In the genomic region with DNA sequence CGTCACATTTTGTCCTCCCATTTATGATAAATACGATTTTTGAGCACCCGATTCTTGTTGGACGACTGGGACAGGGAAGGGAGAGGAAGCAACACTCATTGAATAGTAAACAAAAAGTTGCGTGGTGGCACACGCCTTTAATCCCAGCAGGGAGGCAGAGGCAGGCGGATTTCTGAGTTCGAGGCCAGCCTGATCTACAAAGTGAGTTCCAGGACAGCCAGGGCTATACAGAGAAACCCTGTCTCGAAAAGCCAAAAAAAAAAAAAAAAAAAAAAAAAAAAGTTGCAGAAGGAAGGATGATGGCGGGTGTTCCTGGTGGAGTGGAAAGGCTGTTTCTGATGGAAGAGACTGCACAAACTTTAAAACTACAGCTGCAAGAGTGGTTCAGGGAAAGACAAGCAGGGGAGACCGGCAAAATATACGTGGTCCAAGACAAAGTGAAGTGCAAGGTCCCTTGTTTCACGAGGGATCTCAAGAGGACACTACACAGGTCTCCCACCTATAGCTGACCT, we compare ENCODE assay signal across 7 mouse cellular contexts. TPM values are rescaled to one million over a fixed set of nuclear protein-coding genes. Genes with fewer than 3 reads are reported as not detected.
DNase-seq lines count a peak whose midpoint lies in the region; ATAC-seq and TF ChIP-seq lines count a peak whose summit lies in the region.

No protein-coding gene starts in this region.

- peak overlapping the region; percentile 54 for H3K4me2 ChIP-seq in lung, embryonic 15.5 days
- H3K4me2 ChIP-seq in limb, embryonic 14.5 days (replicated peaks; ENCODE audit: low read depth, low read length, severe bottlenecking), result peak overlapping the region; percentile 46
- H3K4me2 ChIP-seq in stomach, embryonic 14.5 days (replicated peaks; ENCODE audit: low read depth, low read length), result peak overlapping the region; percentile 44

- no peak overlapping the region for H3K27ac ChIP-seq in lung, embryonic 15.5 days
- peak overlapping the region; percentile 92 for H3K27ac ChIP-seq in forebrain, embryonic 10.5 days
- H3K27ac ChIP-seq in limb, embryonic 14.5 days (replicated peaks; ENCODE audit: low read depth, low read length), result no peak overlapping the region
- H3K27ac ChIP-seq in stomach, embryonic 14.5 days (ENCODE audit: low read length), result no peak overlapping the region

- no peaks in the 10 kb centered on the region for H3K9me3 ChIP-seq in lung, embryonic 15.5 days
- no peaks in the 10 kb centered on the region for H3K9me3 ChIP-seq in forebrain, embryonic 10.5 days
- no peaks in the 10 kb centered on the region for H3K9me3 ChIP-seq in limb, embryonic 14.5 days (ENCODE audit: control insufficient read depth, low read length)
- no peaks in the 10 kb centered on the region for H3K9me3 ChIP-seq in stomach, embryonic 14.5 days (ENCODE audit: control insufficient read depth, low read depth, low read length)

- no peaks in the 10 kb centered on the region for H3K27me3 ChIP-seq in lung, embryonic 15.5 days
- peaks cover 11% of the 10 kb centered on the region for H3K27me3 ChIP-seq in forebrain, embryonic 10.5 days (ENCODE audit: poor library complexity, severe bottlenecking)
- no peaks in the 10 kb centered on the region for H3K27me3 ChIP-seq in limb, embryonic 14.5 days (ENCODE audit: control insufficient read depth, insufficient read depth, low read length)
- H3K27me3 ChIP-seq in stomach, embryonic 14.5 days (ENCODE audit: control insufficient read depth, insufficient read depth, low read length), result no peaks in the 10 kb centered on the region

- no peak for TF ChIP-seq POLR2A in limb, embryonic 14.5 days (IDR thresholded peaks at IDR 0.05; ENCODE audit: borderline replicate concordance, extremely low read depth, insufficient read depth, insufficient read length)

- H3K36me3 ChIP-seq in lung, embryonic 15.5 days, result no peaks in the 10 kb centered on the region
- peaks cover 18% of the 10 kb centered on the region for H3K36me3 ChIP-seq in forebrain, embryonic 10.5 days (replicated peaks)
- peaks cover 11% of the 10 kb centered on the region for H3K36me3 ChIP-seq in limb, embryonic 14.5 days (ENCODE audit: control insufficient read depth, insufficient read depth, low read length)
- H3K36me3 ChIP-seq in stomach, embryonic 14.5 days (ENCODE audit: control insufficient read depth, insufficient read depth, low read length), result peaks cover 4% of the 10 kb centered on the region

- ATAC-seq in lung, embryonic 15.5 days (ENCODE audit: borderline replicate concordance, extremely low read depth, low FRiP score, low TSS enrichment), result peak; percentile 1; the same call in 1 of the 2 replicates
- peak; percentile 1; the same call in 1 of the 2 replicates for ATAC-seq in limb, embryonic 14.5 days (ENCODE audit: low FRiP score, low read depth)
- peak; percentile 3; the same call in 1 of the 2 replicates for ATAC-seq in stomach, embryonic 14.5 days (ENCODE audit: insufficient number of reproducible peaks, insufficient read depth, low FRiP score, low read depth)

- peak overlapping the region; percentile 49 for H3K4me3 ChIP-seq in lung, embryonic 15.5 days
- H3K4me3 ChIP-seq in forebrain, embryonic 10.5 days, result peak overlapping the region; percentile 85
- peak overlapping the region; percentile 85 for H3K4me3 ChIP-seq in limb, embryonic 14.5 days (replicated peaks; ENCODE audit: low read length)
- H3K4me3 ChIP-seq in stomach, embryonic 14.5 days (ENCODE audit: low read depth, low read length), result peak overlapping the region; percentile 21; the same call in 1 of the 2 replicates

- WGBS in lung, embryonic 15.5 days, result 30% methylated on average over 13 of the region's 13 CpGs
- 38% methylated on average over 13 of the region's 13 CpGs for WGBS in forebrain, embryonic 10.5 days
- WGBS in limb, embryonic 14.5 days, result 33% methylated on average over 13 of the region's 13 CpGs
- 31% methylated on average over 12 of the region's 13 CpGs for WGBS in stomach, embryonic 14.5 days

- H3K9ac ChIP-seq in lung, embryonic 15.5 days, result no peak overlapping the region
- no peak overlapping the region for H3K9ac ChIP-seq in limb, embryonic 14.5 days (ENCODE audit: low read depth, low read length, severe bottlenecking)
- H3K9ac ChIP-seq in stomach, embryonic 14.5 days (replicated peaks; ENCODE audit: low read depth, low read length), result no peak overlapping the region

- H3K4me1 ChIP-seq in lung, embryonic 15.5 days, result peaks cover 12% of the 10 kb centered on the region
- peaks cover 20% of the 10 kb centered on the region for H3K4me1 ChIP-seq in forebrain, embryonic 10.5 days
- H3K4me1 ChIP-seq in limb, embryonic 14.5 days (ENCODE audit: control insufficient read depth, insufficient read depth, low read length), result peaks cover 9% of the 10 kb centered on the region
- peaks cover 7% of the 10 kb centered on the region; the same call in 1 of the 2 replicates for H3K4me1 ChIP-seq in stomach, embryonic 14.5 days (ENCODE audit: control insufficient read depth, insufficient read depth, low read length)

- no peak for DNase-seq in lung, postnatal 14 days
- no peak for DNase-seq in forebrain, embryonic 10.5 days (ENCODE audit: extremely low spot score, low spot score)
- no peak for DNase-seq in limb, embryonic 14.5 days (ENCODE audit: low spot score)
- DNase-seq in c-Kit-positive CD71-positive TER-119-positive erythroid progenitor cells, embryonic 14.5 days (ENCODE audit: low spot score), result no peak
- DNase-seq in urinary bladder, postnatal 25 days (ENCODE audit: low spot score), result no peak

RNA-seq across cellular contexts. Expression of a gene that starts 0.6 kb away (rescaled TPM):
- polyA plus RNA-seq in lung, embryonic 15.5 days (2015; fragmentation: Nextera tagmentation; extraction: Ambion mirVana), result 65.8 and 67.2 TPM in 2 replicates
- polyA plus RNA-seq in forebrain, embryonic 10.5 days (2016; fragmentation: Nextera tagmentation; extraction: Ambion mirVana), result 107 and 111 TPM in 2 replicates
- 71.4 and 74.5 TPM in 2 replicates for polyA plus RNA-seq in limb, embryonic 14.5 days (2012; rRNA removed)
- 79.6 and 83.6 TPM in 2 replicates for polyA plus RNA-seq in limb, embryonic 14.5 days (2014; fragmentation: Nextera tagmentation; extraction: Ambion mirVana)
- 65.2 and 68.7 TPM in 2 replicates for polyA plus RNA-seq in stomach, embryonic 14.5 days (2014; fragmentation: Nextera tagmentation; extraction: Ambion mirVana)

RNA-seq across cellular contexts. Expression of a gene that starts 11.0 kb away (rescaled TPM):
- polyA plus RNA-seq in lung, embryonic 15.5 days (2015; fragmentation: Nextera tagmentation; extraction: Ambion mirVana), result 38.2 and 40.1 TPM in 2 replicates
- polyA plus RNA-seq in forebrain, embryonic 10.5 days (2016; fragmentation: Nextera tagmentation; extraction: Ambion mirVana), result 0.36 and 0.40 TPM in 2 replicates
- polyA plus RNA-seq in limb, embryonic 14.5 days (2012; rRNA removed), result 0.47 and 1.2 TPM in 2 replicates
- 3.3 and 3.7 TPM in 2 replicates for polyA plus RNA-seq in limb, embryonic 14.5 days (2014; fragmentation: Nextera tagmentation; extraction: Ambion mirVana)
- 46.8 and 48.7 TPM in 2 replicates for polyA plus RNA-seq in stomach, embryonic 14.5 days (2014; fragmentation: Nextera tagmentation; extraction: Ambion mirVana)

RNA-seq across cellular contexts. Expression of a gene that starts 26.8 kb away (rescaled TPM):
- polyA plus RNA-seq in lung, embryonic 15.5 days (2015; fragmentation: Nextera tagmentation; extraction: Ambion mirVana), result 30.4 and 34.3 TPM in 2 replicates
- 36.8 and 40.7 TPM in 2 replicates for polyA plus RNA-seq in forebrain, embryonic 10.5 days (2016; fragmentation: Nextera tagmentation; extraction: Ambion mirVana)
- polyA plus RNA-seq in limb, embryonic 14.5 days (2012; rRNA removed), result 13.9 and 15.4 TPM in 2 replicates
- 22.6 and 24.2 TPM in 2 replicates for polyA plus RNA-seq in limb, embryonic 14.5 days (2014; fragmentation: Nextera tagmentation; extraction: Ambion mirVana)
- 25.2 and 26.5 TPM in 2 replicates for polyA plus RNA-seq in stomach, embryonic 14.5 days (2014; fragmentation: Nextera tagmentation; extraction: Ambion mirVana)

Comparison
In these comparisons a context has a peak if more than half of its experiments do, and no peak if none do; other contexts are left out.
1. H3K4me3 ChIP-seq: peak in every context shown above with its lines; median percentile 85 in forebrain, embryonic 10.5 days; 85 in limb, embryonic 14.5 days; 49 in lung, embryonic 15.5 days; 21 in stomach, embryonic 14.5 days.